Mouse (Mus musculus) liver, embryonic 14.5 days (tissue): Measurements from ENCODE around the gene Plac9b.
"Not testable (repeated sequence)": the region's sequence is repeated elsewhere in the genome, so short reads cannot be mapped to it uniquely, and the experiment has no call there.

Experiments
- CTCF ChIP-seq: IDR thresholded peaks from 2 replicates; pipeline ENCODE4 v1.5.1; 2016; ENCODE audit warnings: antibody characterized with exemption, low read depth, control low read depth
- EP300 ChIP-seq: IDR thresholded peaks from 2 replicates; pipeline ENCODE4 v1.6.1; 2016; ENCODE audit warnings: antibody characterized with exemption, low read depth

DNA sequence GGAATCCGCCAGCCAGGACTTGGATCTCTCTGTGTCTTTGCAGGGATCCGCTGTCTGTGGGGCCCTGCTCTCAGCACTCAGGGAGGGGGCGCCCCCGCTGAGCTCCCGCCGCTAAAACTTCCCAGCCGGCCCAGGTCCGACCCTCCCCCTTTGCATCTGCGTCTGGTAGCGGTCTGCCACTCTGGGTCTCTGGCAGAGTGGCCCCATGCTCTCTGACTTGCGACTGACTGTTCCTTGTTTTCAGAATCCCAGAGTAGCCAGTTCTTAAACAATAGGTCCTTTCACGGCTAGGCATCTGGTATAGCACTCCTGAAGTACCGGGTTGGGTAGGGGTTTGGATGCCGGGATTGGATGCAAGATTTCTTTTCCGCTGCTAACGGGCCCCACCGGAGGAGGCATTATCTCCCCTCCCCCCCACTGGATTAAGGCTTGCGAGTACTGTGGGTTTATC lies 63.7 kb downstream of the Plac9b start:
- TF ChIP-seq EP300, CTCF: not testable (repeated sequence)
